Comparison of ENCODE assay signal across 8 mouse cellular contexts in genomic region chr11:59228122-59228953, GRCm38 (mm10). TPM values are rescaled to one million over a fixed set of nuclear protein-coding genes. Genes with fewer than 3 reads are reported as not detected.
DNase-seq lines count a peak whose midpoint lies in the region; ATAC-seq and TF ChIP-seq lines count a peak whose summit lies in the region.

Arf1 (minus strand) TSS chr11:59228270.

- in situ Hi-C loops in CH12.LX (cut with MboI; ENCODE audit: low pct_ligation_motif_present, low pct_unique_long_range_greater_than_20kb, low sequenced_read_pairs), result no loop called here

- H3K36me3 ChIP-seq in CH12.LX (replicated peaks in 1 of 2; ENCODE audit: control insufficient read depth in 1 of 2, insufficient read depth in 1 of 2, low read length in 1 of 2), result peaks cover 4 to 21% of the 10 kb centered on the region in 2 experiments
- 0 out of 2 replicates have a peak, but pooled peaks cover 6% of the 10 kb centered on the region for H3K36me3 ChIP-seq in forebrain, embryonic 12.5 days (replicated peaks)
- 0 out of 2 replicates have a peak, but pooled peaks cover 4% of the 10 kb centered on the region for H3K36me3 ChIP-seq in heart, postnatal 0 days (replicated peaks; ENCODE audit: control insufficient read depth, insufficient read depth, low read length)
- peaks cover 4% of the 10 kb centered on the region; the same call in 1 of the 2 replicates for H3K36me3 ChIP-seq in liver, embryonic 16.5 days (ENCODE audit: control insufficient read depth, insufficient read depth)
- H3K36me3 ChIP-seq in neural tube, embryonic 13.5 days, result 0 out of 2 replicates have a peak, but pooled peaks cover 4% of the 10 kb centered on the region
- no peaks in the 10 kb centered on the region for H3K36me3 ChIP-seq in testis, adult 2 months (ENCODE audit: control insufficient read depth, insufficient read depth, low read length)

- no peak for TF ChIP-seq RAD21 in CH12.LX (IDR thresholded peaks at IDR 0.05; ENCODE audit: low read depth, low read length)

- peaks cover 45% of the 10 kb centered on the region for H3K79me2 ChIP-seq in CH12.LX (replicated peaks; ENCODE audit: control insufficient read depth, extremely low read depth, insufficient read depth, poor library complexity, severe bottlenecking)

- H3K9me3 ChIP-seq in CH12.LX (replicated peaks; ENCODE audit: low read length), result no peaks in the 10 kb centered on the region
- H3K9me3 ChIP-seq in forebrain, embryonic 12.5 days, result no peaks in the 10 kb centered on the region
- no peaks in the 10 kb centered on the region for H3K9me3 ChIP-seq in heart, postnatal 0 days (replicated peaks; ENCODE audit: control insufficient read depth, low read length)
- no peaks in the 10 kb centered on the region for H3K9me3 ChIP-seq in liver, embryonic 16.5 days (replicated peaks; ENCODE audit: control insufficient read depth, low read length)
- no peaks in the 10 kb centered on the region for H3K9me3 ChIP-seq in neural tube, embryonic 13.5 days

- peaks cover 9 to 52% of the 10 kb centered on the region in 2 experiments for H3K4me1 ChIP-seq in CH12.LX (ENCODE audit: control insufficient read depth in 1 of 2, insufficient read depth in 2 of 2)
- peaks cover 42% of the 10 kb centered on the region for H3K4me1 ChIP-seq in forebrain, embryonic 12.5 days
- H3K4me1 ChIP-seq in heart, postnatal 0 days (ENCODE audit: control insufficient read depth, insufficient read depth), result peaks cover 38% of the 10 kb centered on the region
- peaks cover 51% of the 10 kb centered on the region for H3K4me1 ChIP-seq in liver, embryonic 16.5 days (ENCODE audit: control insufficient read depth, low read depth, low read length)
- peaks cover 47% of the 10 kb centered on the region for H3K4me1 ChIP-seq in neural tube, embryonic 13.5 days (replicated peaks)
- peaks cover 19% of the 10 kb centered on the region for H3K4me1 ChIP-seq in testis, adult 2 months (ENCODE audit: control insufficient read depth, insufficient read depth, low read length)

- TF ChIP-seq CTCF in CH12.LX (conservative IDR thresholded peaks at IDR 0.05 in 1 of 2, IDR thresholded peaks at IDR 0.05 in 1 of 2; ENCODE audit: low read depth in 2 of 2, low read length in 2 of 2), result no peak
- TF ChIP-seq CTCF in heart, postnatal 0 days (IDR thresholded peaks at IDR 0.05; ENCODE audit: low read depth), result no peak
- TF ChIP-seq CTCF in testis, adult 2 months (IDR thresholded peaks at IDR 0.05; ENCODE audit: control insufficient read depth, insufficient read depth, insufficient replicate concordance, low read depth, low read length), result no peak

- dilution Hi-C loops in CH12.LX (cut with MboI; ENCODE audit: extremely low pct_ligation_motif_present, extremely low pct_unique_long_range_greater_than_20kb, low sequenced_read_pairs), result no loop called here

- peak within 1 kb of the TSS; percentile 89 for H3K27ac ChIP-seq in CH12.LX (ENCODE audit: insufficient read depth, low read depth)
- H3K27ac ChIP-seq in forebrain, embryonic 12.5 days, result peak within 1 kb of the TSS; percentile 94
- peak within 1 kb of the TSS; percentile 98 for H3K27ac ChIP-seq in heart, postnatal 0 days (ENCODE audit: low read depth)
- peak within 1 kb of the TSS; percentile 97 for H3K27ac ChIP-seq in liver, embryonic 16.5 days (ENCODE audit: low read length)
- H3K27ac ChIP-seq in neural tube, embryonic 13.5 days (replicated peaks), result peak within 1 kb of the TSS; percentile 95
- peak within 1 kb of the TSS; percentile 98 for H3K27ac ChIP-seq in testis, adult 2 months (ENCODE audit: control insufficient read depth, insufficient read depth, low read depth, low read length)

- H3K4me2 ChIP-seq in CH12.LX (ENCODE audit: insufficient read depth, low read depth, poor library complexity, severe bottlenecking), result peak within 1 kb of the TSS; percentile 80
- peak within 1 kb of the TSS; percentile 80 for H3K4me2 ChIP-seq in forebrain, embryonic 12.5 days
- peak within 1 kb of the TSS; percentile 86 for H3K4me2 ChIP-seq in heart, postnatal 0 days (ENCODE audit: low read depth, low read length)
- peak within 1 kb of the TSS; percentile 87 for H3K4me2 ChIP-seq in liver, embryonic 16.5 days (ENCODE audit: low read depth, low read length)
- peak within 1 kb of the TSS; percentile 98 for H3K4me2 ChIP-seq in neural tube, embryonic 13.5 days

- H3K27me3 ChIP-seq in CH12.LX (replicated peaks), result no peaks in the 10 kb centered on the region
- H3K27me3 ChIP-seq in forebrain, embryonic 12.5 days, result no peaks in the 10 kb centered on the region
- no peaks in the 10 kb centered on the region for H3K27me3 ChIP-seq in heart, postnatal 0 days (ENCODE audit: control insufficient read depth, insufficient read depth, low read length)
- peaks cover 2% of the 10 kb centered on the region; the same call in 1 of the 2 replicates for H3K27me3 ChIP-seq in liver, embryonic 16.5 days (ENCODE audit: control insufficient read depth, insufficient read depth, low read depth, low read length)
- H3K27me3 ChIP-seq in neural tube, embryonic 13.5 days, result no peaks in the 10 kb centered on the region
- H3K27me3 ChIP-seq in testis, adult 2 months (ENCODE audit: control insufficient read depth, insufficient read depth, low read length), result no peaks in the 10 kb centered on the region

- peak within 1 kb of the TSS; percentile 99 for H3K9ac ChIP-seq in CH12.LX (ENCODE audit: insufficient read depth, low read depth)
- peak within 1 kb of the TSS; percentile 100 for H3K9ac ChIP-seq in forebrain, embryonic 12.5 days
- H3K9ac ChIP-seq in heart, postnatal 0 days (replicated peaks; ENCODE audit: low read depth, low read length), result peak within 1 kb of the TSS; percentile 97
- peak within 1 kb of the TSS; percentile 99 for H3K9ac ChIP-seq in liver, embryonic 16.5 days (ENCODE audit: low read depth, low read length)
- H3K9ac ChIP-seq in neural tube, embryonic 13.5 days, result peak within 1 kb of the TSS; percentile 96

- peak; percentile 98 for ATAC-seq in forebrain, embryonic 12.5 days (ENCODE audit: low FRiP score)
- ATAC-seq in heart, postnatal 0 days (ENCODE audit: insufficient read depth, low read depth), result peak; percentile 95
- ATAC-seq in liver, embryonic 16.5 days (ENCODE audit: low read depth), result peak; percentile 95
- peak; percentile 96 for ATAC-seq in neural tube, embryonic 13.5 days (ENCODE audit: low read depth)

- peak; percentile 97 for DNase-seq in CH12.LX (ENCODE audit: extremely low read depth)
- DNase-seq in c-Kit-positive CD71-positive TER-119-negative erythroid progenitor cells, embryonic 14.5 days (ENCODE audit: low read depth), result peak; percentile 93
- DNase-seq in heart, postnatal 0 days (ENCODE audit: low spot score), result peak; percentile 93
- peak; percentile 96 to 98 for DNase-seq in kidney, postnatal 4 days

- no peak for TF ChIP-seq EP300 in CH12.LX (IDR thresholded peaks at IDR 0.05; ENCODE audit: low read length)
- no peak for TF ChIP-seq EP300 in heart, postnatal 0 days (IDR thresholded peaks at IDR 0.05; ENCODE audit: low read depth)

- peak; percentile 98 for TF ChIP-seq POLR2A in CH12.LX (IDR thresholded peaks at IDR 0.05; ENCODE audit: low read depth, low read length)
- TF ChIP-seq POLR2A in testis, adult 2 months (IDR thresholded peaks at IDR 0.05; ENCODE audit: control insufficient read depth, low read depth, low read length), result peak; percentile 97

- H3K4me3 ChIP-seq in CH12.LX (replicated peaks in 1 of 3; ENCODE audit: low read depth in 2 of 3, low read length in 2 of 3, poor library complexity in 1 of 3), result peak within 1 kb of the TSS; percentile 89 to 98 (median 91)
- peak within 1 kb of the TSS; percentile 99 for H3K4me3 ChIP-seq in forebrain, embryonic 12.5 days (replicated peaks)
- H3K4me3 ChIP-seq in heart, postnatal 0 days (ENCODE audit: low read depth, low read length), result peak within 1 kb of the TSS; percentile 80
- peak within 1 kb of the TSS; percentile 91 for H3K4me3 ChIP-seq in liver, embryonic 16.5 days (ENCODE audit: low read depth, low read length)
- H3K4me3 ChIP-seq in neural tube, embryonic 13.5 days, result peak within 1 kb of the TSS; percentile 97
- H3K4me3 ChIP-seq in testis, adult 2 months (ENCODE audit: control insufficient read depth, low read depth, low read length), result peak within 1 kb of the TSS; percentile 96

- 4% methylated on average over 59 of the region's 59 CpGs for WGBS in forebrain, embryonic 12.5 days
- WGBS in heart, postnatal 0 days, result 7% methylated on average over 47 of the region's 59 CpGs
- 4% methylated on average over 59 of the region's 59 CpGs for WGBS in liver, embryonic 16.5 days (ENCODE audit: insufficient replicate concordance)
- WGBS in neural tube, embryonic 13.5 days, result 5% methylated on average over 58 of the region's 59 CpGs

TF ChIP-seq in CH12.LX, 34 proteins besides CTCF, POLR2A, EP300 and RAD21 (continues in another document):
- TF ChIP-seq UBTF (IDR thresholded peaks at IDR 0.05; ENCODE audit: low read depth, low read length) (peak; percentile 87; the same call in 1 of the 2 replicates), USF1 (IDR thresholded peaks at IDR 0.05; ENCODE audit: low read depth, low read length) (no peak; the same call in 1 of the 2 replicates), SIN3A (IDR thresholded peaks at IDR 0.05; ENCODE audit: low read length) (no peak), ZC3H11A (IDR thresholded peaks at IDR 0.05; ENCODE audit: low read depth, low read length) (no peak), MYC (IDR thresholded peaks at IDR 0.05; ENCODE audit: low read depth, low read length) (no peak), HCFC1 (IDR thresholded peaks at IDR 0.05; ENCODE audit: low read depth, low read length) (peak; percentile 88), MAZ (IDR thresholded peaks at IDR 0.05; ENCODE audit: low read depth, low read length) (no peak), ZKSCAN1 (IDR thresholded peaks at IDR 0.05; ENCODE audit: borderline replicate concordance, low read depth, low read length) (no peak), CHD2 (IDR thresholded peaks at IDR 0.05; ENCODE audit: low read length) (peak; percentile 15; the same call in 1 of the 2 replicates), JUND (conservative IDR thresholded peaks at IDR 0.05; ENCODE audit: low read depth, low read length) (no peak), BHLHE40 (IDR thresholded peaks at IDR 0.05; ENCODE audit: low read depth, low read length) (peak; percentile 85), USF2 (conservative IDR thresholded peaks at IDR 0.05; ENCODE audit: low read depth, low read length) (no peak), POLR2AphosphoS2 (IDR thresholded peaks at IDR 0.05; ENCODE audit: low read depth, low read length) (peak; percentile 77; the same call in 1 of the 2 replicates)

RNA-seq across cellular contexts. Expression of gene Arf1, which starts in this region (rescaled TPM):
- total RNA-seq in CH12.LX (2012; rRNA removed) (509 and 590 TPM in 2 replicates), CH12.LX (2014; rRNA removed) (475 and 498 TPM in 2 replicates)
- 680 and 733 TPM in 2 replicates for polyA plus RNA-seq in CH12.LX (2012; ENCODE audit: insufficient read length, low read depth)
- polyA plus RNA-seq in forebrain, embryonic 12.5 days (2016; fragmentation: Nextera tagmentation; extraction: Ambion mirVana), result 539 and 565 TPM in 2 replicates
- 336 and 378 TPM in 2 replicates for total RNA-seq in heart, postnatal 0 days (2014; rRNA removed; ENCODE audit: low replicate concordance)
- 533 and 540 TPM in 2 replicates for polyA plus RNA-seq in heart, postnatal 0 days (2015; fragmentation: Nextera tagmentation; extraction: Ambion mirVana)
- polyA plus RNA-seq in liver, embryonic 16.5 days (2015; fragmentation: Nextera tagmentation; extraction: Ambion mirVana), result 251 and 257 TPM in 2 replicates
- 642 and 663 TPM in 2 replicates for polyA plus RNA-seq in neural tube, embryonic 13.5 days (2015; fragmentation: Nextera tagmentation; extraction: Ambion mirVana)
- polyA plus RNA-seq in testis, adult 2 months (2012; rRNA removed), result 243 and 247 TPM in 2 replicates

Comparison
In these comparisons a context has a peak if more than half of its experiments do, and no peak if none do; other contexts are left out.
1. Peak in every context shown above with its lines: DNase-seq, ATAC-seq, H3K4me3 ChIP-seq and H3K27ac ChIP-seq.